Mouse (Mus musculus) forebrain, embryonic 16.5 days (tissue): Measurements from ENCODE around the gene Antxr2. TPM values are rescaled to one million over a fixed set of nuclear protein-coding genes. Genes with fewer than 3 reads are reported as not detected.
A peak's percentile ranks its signal among the peaks of the same experiment; 100 is the strongest.

ENCODE experiments used
- ATAC-seq: fragments of 200-750 bp; cut with Nextera tagmentation; 2 replicates; pipeline ENCODE4 v1.8.0; 2017; ENCODE audit warnings: mild to moderate bottlenecking, moderate library complexity
- H3K27ac ChIP-seq: fragments of 300-500 bp; sonication (generic); 2 replicates; pipeline ENCODE4 v1.5.1; 2014; ENCODE audit warnings: low read length, control low read depth
- H3K27me3 ChIP-seq: fragments of 300-500 bp; sonication (generic); replicated peaks from 2 replicates; pipeline ENCODE4 v1.6.1; 2014; ENCODE audit warnings: low read length; ENCODE audit not compliant: control insufficient read depth, insufficient read depth
- H3K36me3 ChIP-seq: fragments of 300-500 bp; sonication (generic); 2 replicates; pipeline ENCODE4 v1.6.1; 2014; ENCODE audit not compliant: control insufficient read depth, insufficient read depth
- H3K4me1 ChIP-seq: fragments of 300-500 bp; sonication (generic); replicated peaks from 2 replicates; pipeline ENCODE4 v1.6.1; 2014; ENCODE audit warnings: low read length; ENCODE audit not compliant: control insufficient read depth, insufficient read depth
- H3K4me2 ChIP-seq: fragments of 300-500 bp; sonication (generic); 2 replicates; pipeline ENCODE4 v1.6.1; 2014; ENCODE audit warnings: mild to moderate bottlenecking, low read length, control low read depth
- H3K4me3 ChIP-seq: fragments of 300-500 bp; sonication (generic); replicated peaks from 2 replicates; pipeline ENCODE4 v1.5.1; 2014; ENCODE audit warnings: mild to moderate bottlenecking, low read length, control low read depth
- H3K9ac ChIP-seq: fragments of 300-500 bp; sonication (generic); replicated peaks from 2 replicates; pipeline ENCODE4 v1.6.1; 2014; ENCODE audit warnings: low read depth, low read length, control low read depth
- H3K9me3 ChIP-seq: fragments of 300-500 bp; sonication (generic); 2 replicates; pipeline ENCODE4 v1.6.1; 2016; ENCODE audit warnings: low read length; ENCODE audit not compliant: control insufficient read depth
- WGBS: fragments of 180-500 bp; shearing (Covaris S2); extraction: QIAGEN DNeasy Blood & Tissue Kit; methylation state at CpG from one replicate; pipeline ENCODE4 v1.1.7; 2014; 5-methylcytosine and 5-hydroxymethylcytosine counted together
- polyA plus RNA-seq: library from polyadenylated mRNA; unstranded; fragments of >200 nt; fragmentation: Nextera tagmentation; extraction: Ambion mirVana; gene quantifications from 2 replicates; pipeline ENCODE4 v1.2.1, GENCODE M21; 2015

The Antxr2 gene
- 4.1 TPM in 2 replicates for polyA plus RNA-seq

DNA sequence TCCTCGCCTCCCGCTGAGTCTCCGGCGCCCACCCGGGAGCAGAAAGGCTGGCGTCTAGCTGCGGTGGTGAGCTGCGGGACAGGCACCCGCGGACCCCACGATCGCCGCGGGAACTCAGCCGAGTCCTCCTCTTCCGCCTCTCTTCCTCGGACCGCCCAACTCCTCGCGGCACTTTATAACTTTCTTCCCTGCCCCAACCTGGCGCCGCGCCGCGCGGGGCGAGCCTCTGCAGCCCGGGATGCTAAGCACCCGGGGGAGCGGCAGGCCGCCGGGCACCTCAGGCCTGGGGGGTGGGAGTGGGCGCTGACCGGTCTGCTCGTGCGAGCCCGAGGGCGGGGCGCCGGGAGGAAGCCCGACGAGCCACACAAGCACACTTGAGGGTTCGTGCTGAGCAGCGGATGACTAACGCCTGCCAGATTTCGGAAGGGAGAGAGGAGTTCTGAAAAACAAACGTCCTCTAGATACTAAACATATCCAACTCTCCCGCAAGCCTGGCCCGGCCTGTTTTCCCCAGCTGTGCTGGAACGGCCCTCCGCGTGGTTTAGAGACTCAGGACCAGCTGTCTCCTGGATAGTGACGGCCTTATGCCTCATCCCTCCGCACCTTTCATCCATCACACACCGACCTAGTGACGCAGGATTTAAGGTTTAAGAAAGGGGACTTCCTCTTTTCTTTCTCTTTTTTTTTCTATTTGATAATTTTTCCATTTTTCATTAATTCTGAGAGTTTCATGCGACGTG, at the start of gene Antxr2:
TSS of gene Antxr2 (minus strand) at position 142 of the 740 bp plus-strand sequence.
- no peaks in the 10 kb centered on the region for H3K36me3 ChIP-seq

DNA sequence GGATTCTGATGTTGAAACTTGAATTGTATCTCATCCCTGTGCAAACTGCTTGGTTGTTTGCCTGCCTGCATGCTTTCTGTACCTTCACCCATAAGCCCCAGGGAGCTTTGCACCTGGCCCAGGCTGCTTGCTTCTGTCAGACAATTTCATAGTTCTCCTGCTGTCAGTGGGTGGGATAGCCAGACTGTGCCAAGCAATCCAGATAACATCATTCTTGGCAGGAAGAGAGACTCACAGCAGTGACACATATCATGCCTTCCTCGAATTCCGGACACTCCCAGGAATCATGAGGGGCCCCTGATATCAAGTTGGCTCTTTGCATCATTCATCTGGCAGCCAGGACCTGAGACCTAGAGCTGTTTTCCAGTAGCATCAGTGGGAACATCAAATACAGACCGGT, 45.8 kb upstream of the Antxr2 start:
- no peak for ATAC-seq
- H3K4me3 ChIP-seq: no peak overlapping the region
- no peaks in the 10 kb centered on the region for H3K27me3 ChIP-seq
- 61% methylated on average over 3 of the region's 3 CpGs for WGBS
- H3K4me2 ChIP-seq: no peak overlapping the region
- no peaks in the 10 kb centered on the region for H3K9me3 ChIP-seq
- no peak overlapping the region for H3K9ac ChIP-seq
- H3K36me3 ChIP-seq: no peaks in the 10 kb centered on the region
- no peak overlapping the region for H3K27ac ChIP-seq
- peaks cover 3% of the 10 kb centered on the region; the same call in 1 of the 2 replicates for H3K4me1 ChIP-seq

More for the DNA sequence above, at the start of gene Antxr2:
- H3K27ac ChIP-seq: peak within 1 kb of the TSS; percentile 56
- peak within 1 kb of the TSS; percentile 52 for H3K4me3 ChIP-seq
- H3K27me3 ChIP-seq: 0 out of 2 replicates have a peak, but pooled peaks cover 3% of the 10 kb centered on the region
- ATAC-seq: peak; percentile 69
- peak within 1 kb of the TSS; percentile 75 for H3K9ac ChIP-seq
- H3K4me1 ChIP-seq: peaks cover 15% of the 10 kb centered on the region
- peak within 1 kb of the TSS; percentile 99 for H3K4me2 ChIP-seq
- peaks cover 3% of the 10 kb centered on the region; the same call in 1 of the 2 replicates for H3K9me3 ChIP-seq
- WGBS: 2% methylated on average over 57 of the region's 58 CpGs

GRCm38 (mm10) chr5:98069191-98069590, 38.3 kb upstream of the Antxr2 start:
- Histone ChIP-seq H3K36me3 (no peaks in the 10 kb centered on the region), H3K9ac (no peak overlapping the region), H3K27me3 (no peaks in the 10 kb centered on the region), H3K4me3 (no peak overlapping the region), H3K4me2 (no peak overlapping the region), H3K27ac (no peak overlapping the region), H3K9me3 (no peaks in the 10 kb centered on the region), H3K4me1 (no peaks in the 10 kb centered on the region)
- 68% methylated on average over 4 of the region's 4 CpGs for WGBS
- ATAC-seq: no peak

- no peaks in the 10 kb centered on the region for H3K4me1 ChIP-seq
- H3K27ac ChIP-seq: no peak overlapping the region
- no peaks in the 10 kb centered on the region for H3K9me3 ChIP-seq
- H3K4me2 ChIP-seq: no peak overlapping the region
- H3K36me3 ChIP-seq: no peaks in the 10 kb centered on the region
- H3K4me3 ChIP-seq: no peak overlapping the region
- no peaks in the 10 kb centered on the region for H3K27me3 ChIP-seq
- 94% methylated on average over 6 of the region's 6 CpGs for WGBS
- no peak for ATAC-seq
- no peak overlapping the region for H3K9ac ChIP-seq
Observed at GRCm38 (mm10) chr5:98055275-98055674, 24.4 kb upstream of the Antxr2 start.

DNA sequence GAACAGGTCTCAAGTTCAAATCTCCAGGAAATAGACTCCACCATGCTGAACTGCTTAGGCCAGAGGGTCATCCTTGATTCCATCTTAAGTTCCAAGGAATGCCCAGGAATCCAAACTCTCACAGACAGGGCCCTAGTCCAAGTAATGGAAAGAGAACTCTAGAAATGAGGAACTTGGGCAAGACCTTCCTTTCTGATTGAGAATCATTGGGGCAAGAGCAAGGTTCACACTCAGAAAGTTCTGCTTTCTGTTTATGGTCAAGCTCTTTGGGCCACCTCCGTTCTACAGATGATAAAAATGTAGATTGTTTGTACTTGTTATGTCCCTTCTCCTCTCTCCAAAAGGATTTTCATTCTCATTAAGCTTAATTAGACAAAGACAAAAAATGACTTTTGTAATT, 24.0 kb upstream of the Antxr2 start:
- WGBS: 88% methylated on average over 1 of the region's 1 CpGs
- no peaks in the 10 kb centered on the region for H3K9me3 ChIP-seq
- H3K9ac ChIP-seq: no peak overlapping the region
- no peaks in the 10 kb centered on the region for H3K4me1 ChIP-seq
- no peak overlapping the region for H3K4me2 ChIP-seq
- no peak overlapping the region for H3K27ac ChIP-seq
- no peaks in the 10 kb centered on the region for H3K36me3 ChIP-seq
- H3K27me3 ChIP-seq: no peaks in the 10 kb centered on the region
- no peak for ATAC-seq
- no peak overlapping the region for H3K4me3 ChIP-seq

GRCm38 (mm10) chr5:98034928-98035327, 4.1 kb upstream of the Antxr2 start:
- Histone ChIP-seq H3K4me2 (no peak overlapping the region), H3K9ac (no peak overlapping the region), H3K9me3 (peaks cover 3% of the 10 kb centered on the region; the same call in 1 of the 2 replicates), H3K36me3 (no peaks in the 10 kb centered on the region), H3K27me3 (0 out of 2 replicates have a peak, but pooled peaks cover 3% of the 10 kb centered on the region), H3K27ac (no peak overlapping the region), H3K4me3 (no peak overlapping the region), H3K4me1 (peaks cover 6% of the 10 kb centered on the region)
- 86% methylated on average over 2 of the region's 2 CpGs for WGBS
- no peak for ATAC-seq

DNA sequence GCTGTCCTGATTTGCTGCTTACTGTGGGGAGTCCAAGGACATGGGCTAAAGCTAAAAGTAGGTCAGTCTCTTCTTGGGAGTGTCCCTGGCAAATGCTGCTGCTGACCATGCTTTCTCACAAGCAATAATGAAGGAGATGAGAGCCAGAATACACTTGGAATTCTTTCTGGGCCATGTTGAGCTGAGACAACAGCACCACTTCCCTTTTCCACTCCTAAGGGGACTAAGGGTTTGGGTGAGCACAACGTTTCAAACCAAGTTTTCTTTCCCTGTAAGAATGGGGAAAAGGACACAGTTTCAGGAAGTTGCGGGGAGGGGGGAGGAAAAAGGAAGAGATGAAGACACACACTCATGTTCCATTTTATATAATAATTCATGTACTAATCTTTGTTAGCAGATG, 3.4 kb upstream of the Antxr2 start:
- Histone ChIP-seq H3K27ac (no peak overlapping the region), H3K27me3 (0 out of 2 replicates have a peak, but pooled peaks cover 3% of the 10 kb centered on the region), H3K9me3 (peaks cover 3% of the 10 kb centered on the region; the same call in 1 of the 2 replicates), H3K4me1 (peaks cover 8% of the 10 kb centered on the region), H3K36me3 (no peaks in the 10 kb centered on the region), H3K4me2 (no peak overlapping the region), H3K4me3 (no peak overlapping the region), H3K9ac (no peak overlapping the region)
- ATAC-seq: no peak
- WGBS: 69% methylated on average over 2 of the region's 2 CpGs

DNA sequence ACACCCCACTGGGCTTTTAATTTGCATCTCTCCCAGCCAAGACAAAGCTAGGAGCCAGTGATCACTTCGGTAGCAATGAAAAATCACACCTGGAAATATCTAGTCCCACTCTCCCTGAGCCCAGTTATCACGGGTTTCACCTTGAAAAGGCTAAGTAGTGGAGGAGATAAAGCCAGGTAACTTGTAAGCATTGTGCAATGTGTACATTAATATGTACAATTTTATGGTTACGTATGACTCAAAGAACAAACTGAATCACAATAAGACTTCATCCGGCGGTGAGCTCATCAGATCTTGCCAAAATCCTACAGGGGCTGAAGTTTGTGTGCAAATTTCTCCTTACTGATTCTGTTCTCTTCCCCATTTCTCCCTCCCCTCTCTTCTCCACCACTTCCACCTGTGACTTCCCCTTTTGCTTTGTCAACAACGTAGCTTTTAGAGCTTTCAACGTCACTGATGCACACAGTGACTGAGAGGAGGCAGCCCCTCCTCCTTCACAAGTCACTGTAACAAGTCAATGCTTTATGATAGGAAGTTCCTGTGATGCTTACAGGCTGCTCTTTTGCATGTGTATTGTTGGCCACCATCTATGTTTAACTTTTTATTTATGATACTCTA, 2.1 kb upstream of the Antxr2 start:
- Histone ChIP-seq H3K27me3 (0 out of 2 replicates have a peak, but pooled peaks cover 3% of the 10 kb centered on the region), H3K27ac (no peak overlapping the region), H3K9ac (no peak overlapping the region), H3K4me3 (no peak overlapping the region), H3K9me3 (peaks cover 3% of the 10 kb centered on the region; the same call in 1 of the 2 replicates), H3K4me1 (peaks cover 12% of the 10 kb centered on the region), H3K4me2 (no peak overlapping the region), H3K36me3 (no peaks in the 10 kb centered on the region)
- WGBS: 76% methylated on average over 7 of the region's 7 CpGs
- ATAC-seq: no peak

GRCm38 (mm10) chr5:98030091-98030901, 547 bp downstream of the Antxr2 start:
- WGBS: under 1% methylated on average over 36 of the region's 36 CpGs
- peak overlapping the region; percentile 99 for H3K4me2 ChIP-seq

More at GRCm38 (mm10) chr5:98030091-98030901, 547 bp downstream of the Antxr2 start:
- peak overlapping the region; percentile 56 for H3K27ac ChIP-seq
- H3K4me1 ChIP-seq: peaks cover 15% of the 10 kb centered on the region
- ATAC-seq: peak; percentile 85
- peak overlapping the region; percentile 52 for H3K4me3 ChIP-seq
- H3K9ac ChIP-seq: peak overlapping the region; percentile 75
- no peaks in the 10 kb centered on the region for H3K36me3 ChIP-seq
- H3K9me3 ChIP-seq: peaks cover 3% of the 10 kb centered on the region; the same call in 1 of the 2 replicates
- H3K27me3 ChIP-seq: 0 out of 2 replicates have a peak, but pooled peaks cover 3% of the 10 kb centered on the region
